Mouse (Mus musculus) adrenal gland, postnatal 10 days (tissue): ENCODE results near the gene Fbxo21. TPM values are rescaled to one million over a fixed set of nuclear protein-coding genes. Genes with fewer than 3 reads are reported as not detected.

Experiments used
- DNase-seq: peaks from one replicate; pipeline ENCODE4 v3.0.0; 2021; ENCODE audit warnings: mixed read lengths
- total RNA-seq, 2 experiments: library from RNA; stranded (reverse); gene quantifications; 2 replicates each; pipeline ENCODE4 v1.2.3; 2021

Fbxo21 gene
- total RNA-seq, 2 experiments from 2014 or later: 114 to 115 TPM

DNA sequence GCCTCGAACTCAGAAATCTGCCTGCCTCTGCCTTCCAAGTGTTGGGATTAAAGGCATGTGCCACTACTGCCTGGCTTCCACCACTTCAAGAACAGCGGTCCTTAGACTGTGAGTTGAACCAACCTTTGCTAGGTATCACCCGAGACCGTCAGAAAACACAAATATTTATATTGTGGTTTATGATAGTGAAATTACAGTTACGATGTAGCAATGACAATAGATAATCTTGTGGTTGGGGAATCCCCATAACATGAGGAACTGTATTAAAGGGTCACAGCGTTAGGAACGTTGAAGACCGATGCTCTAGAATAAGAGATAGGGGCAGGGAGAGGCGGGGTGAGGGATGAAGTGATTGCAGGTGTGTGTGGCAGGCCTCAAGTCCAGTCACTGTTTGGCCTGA lies 68.9 kb downstream of the Fbxo21 start:
- no peak for DNase-seq

DNA sequence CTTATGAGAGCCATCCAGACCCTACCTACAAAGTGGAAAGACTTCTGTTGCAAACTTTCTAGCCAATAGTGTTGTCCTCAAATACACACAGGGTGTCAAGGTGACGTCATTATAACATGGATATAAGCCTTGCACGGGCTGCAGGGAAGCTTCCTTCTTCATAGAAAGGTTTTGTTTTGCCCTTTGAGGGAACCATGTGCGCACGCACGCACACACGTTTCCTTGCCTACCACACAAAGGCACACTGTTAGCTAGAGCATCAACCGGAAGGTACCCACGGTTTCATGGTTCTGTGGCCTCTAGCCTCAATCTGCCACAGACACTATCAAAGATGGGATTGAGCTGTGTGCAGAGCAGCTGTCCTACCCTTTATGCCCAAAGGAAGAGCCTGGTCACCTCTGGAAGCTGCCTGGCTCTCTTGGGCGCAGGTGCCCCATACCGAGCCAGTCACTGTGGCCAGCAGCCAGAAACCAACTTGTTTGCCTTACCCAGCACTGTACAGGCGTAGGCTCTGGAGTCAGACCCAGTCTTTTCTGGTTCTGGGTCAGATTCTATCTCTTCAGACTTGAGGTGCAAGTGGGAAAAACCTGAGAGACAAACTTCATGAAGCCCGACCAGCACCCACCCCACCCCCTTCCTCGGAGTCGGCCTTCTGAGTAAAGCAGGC lies 70.7 kb downstream of the Fbxo21 start:
- no peak for DNase-seq

DNA sequence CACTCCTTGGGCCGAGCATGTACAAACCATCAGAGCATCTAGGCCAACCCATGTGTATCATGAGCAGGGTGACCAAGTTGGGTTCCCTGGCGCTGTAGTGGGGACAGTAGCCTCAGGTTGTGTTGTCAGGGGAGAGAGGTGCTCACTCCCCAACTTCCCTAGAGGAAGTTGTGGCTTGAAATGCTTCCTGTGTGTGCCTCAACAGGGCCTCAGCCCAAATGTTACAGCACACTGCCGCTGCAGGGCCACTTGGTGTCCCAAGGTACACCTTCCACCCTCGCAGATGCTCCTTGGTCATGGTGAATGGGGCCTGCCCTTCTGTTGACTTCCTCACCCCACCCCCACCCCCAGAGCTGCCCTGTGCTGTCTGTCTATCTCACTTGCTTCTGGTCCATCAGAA lies 71.9 kb downstream of the Fbxo21 start:
- no peak for DNase-seq

DNA sequence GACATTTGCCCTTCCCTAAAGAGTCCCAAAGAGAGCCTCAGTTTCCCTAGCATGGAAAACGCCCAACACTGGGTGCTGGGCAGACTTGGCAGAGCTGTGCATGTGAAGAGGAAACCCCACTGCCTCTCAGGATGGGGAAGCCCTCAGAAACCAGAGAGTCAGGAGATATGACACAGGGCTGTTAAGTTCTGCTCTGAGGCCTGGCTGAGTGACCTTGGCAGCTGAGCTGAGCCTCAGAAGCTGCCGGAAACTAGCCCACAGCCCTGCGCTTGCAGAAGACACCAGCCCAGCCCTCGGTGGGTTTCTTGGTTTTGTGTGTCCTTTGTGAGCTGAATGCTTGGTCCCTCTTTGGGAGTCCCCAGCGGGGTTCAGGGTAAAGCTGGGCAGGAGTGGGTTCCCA lies 72.4 kb downstream of the Fbxo21 start:
- no peak for DNase-seq

DNA sequence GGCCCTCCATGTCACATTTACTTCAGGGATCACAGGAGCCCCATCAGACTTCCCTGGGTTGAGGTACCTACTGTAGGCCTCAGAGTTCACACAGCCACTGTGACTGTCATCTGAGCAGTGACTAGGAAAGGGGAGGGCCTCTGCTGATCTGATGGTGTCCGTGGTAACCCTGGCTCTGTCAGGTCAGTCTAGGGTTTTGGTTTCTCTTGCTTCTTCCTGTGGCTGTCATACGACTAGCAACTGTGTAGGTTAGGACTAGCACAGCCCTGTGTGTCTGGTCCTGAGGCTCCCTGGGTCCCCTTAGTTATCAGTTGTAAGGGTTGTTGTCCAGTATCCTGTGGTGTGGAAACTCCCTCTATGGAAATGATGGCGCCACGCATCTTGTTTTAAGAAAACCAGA lies 74.2 kb downstream of the Fbxo21 start:
- DNase-seq: no peak

DNA sequence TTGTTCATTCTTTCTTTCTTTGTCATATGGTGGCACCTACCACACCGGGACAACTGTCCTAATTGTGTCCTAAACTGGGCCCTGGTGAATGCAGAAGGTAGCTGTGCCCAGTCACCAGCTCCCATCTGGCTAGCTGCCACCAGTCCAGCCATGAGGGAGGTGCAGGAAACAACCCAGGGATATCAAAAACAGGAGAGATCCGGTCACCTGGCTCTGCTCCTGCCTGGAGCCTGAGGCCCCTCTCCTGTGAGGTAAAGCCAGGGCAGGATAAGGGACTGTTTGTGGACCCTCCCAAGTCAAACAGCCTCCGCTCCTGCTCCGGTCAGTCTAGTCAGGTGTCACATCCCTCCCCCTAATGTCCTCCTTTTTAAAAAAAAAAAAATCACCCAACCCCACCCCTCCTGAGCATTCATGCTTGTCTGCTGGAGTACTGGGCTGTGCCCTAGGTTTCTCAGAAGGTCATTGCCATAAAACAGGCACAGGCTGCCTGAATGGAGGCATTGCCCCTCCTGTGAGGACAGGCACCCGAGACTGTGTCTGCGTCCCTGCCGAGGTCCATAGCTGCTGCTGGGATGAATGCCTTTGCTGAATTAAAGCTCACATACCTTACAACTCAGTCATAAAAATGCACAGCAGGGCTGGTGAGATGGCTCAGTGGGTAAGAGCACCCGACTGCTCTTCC lies 75.6 kb downstream of the Fbxo21 start:
- DNase-seq: peak; percentile 55

DNA sequence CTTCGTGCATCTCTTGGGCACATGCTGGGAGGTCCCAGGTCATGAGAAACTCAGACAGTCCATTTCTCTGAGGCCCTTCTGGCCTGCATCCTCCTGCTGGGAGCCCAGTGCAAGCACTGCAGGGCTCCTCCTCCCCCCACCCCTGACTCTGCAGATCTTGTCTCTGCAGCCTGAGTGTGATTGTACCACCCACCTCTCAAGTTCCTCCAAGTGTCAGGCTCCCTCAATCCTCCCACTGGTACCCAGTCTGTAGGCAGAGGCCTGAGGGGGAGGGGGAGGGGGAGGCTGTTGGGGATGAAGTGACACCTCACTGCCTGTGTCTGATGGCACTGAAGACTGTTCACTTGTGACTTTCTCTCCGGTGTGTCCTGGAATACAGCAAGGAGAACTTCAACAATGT lies 76.7 kb downstream of the Fbxo21 start:
- no peak for DNase-seq

DNA sequence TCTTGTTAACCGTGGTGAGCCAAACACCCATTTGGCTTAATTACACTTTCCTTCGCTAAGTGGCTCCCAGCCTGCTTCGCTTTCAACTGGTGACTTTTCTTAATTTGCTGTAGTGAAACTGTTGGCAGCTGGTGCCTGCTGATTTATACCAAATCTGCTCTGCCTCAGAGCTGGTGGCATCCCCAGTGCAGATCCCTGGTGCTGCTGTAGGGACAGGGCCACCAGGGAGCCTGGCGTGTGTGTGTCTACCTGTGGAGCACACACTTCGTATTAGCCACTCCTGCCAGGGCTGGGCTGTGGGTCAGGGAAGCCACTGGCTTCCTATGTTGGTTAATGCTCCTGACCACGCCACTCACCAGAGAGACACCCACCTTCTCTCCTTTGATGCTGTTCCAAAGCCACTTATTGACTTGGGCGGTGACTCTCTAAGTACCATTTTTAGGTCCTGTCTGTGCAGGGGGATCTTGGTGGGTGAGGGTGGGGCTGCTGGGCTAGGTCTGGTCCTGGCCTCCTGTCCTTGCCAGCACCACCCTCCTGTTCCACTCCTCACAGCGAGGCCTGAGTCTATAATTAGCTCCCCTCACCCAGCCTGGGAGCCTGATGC lies 81.1 kb downstream of the Fbxo21 start:
- no peak for DNase-seq

DNA sequence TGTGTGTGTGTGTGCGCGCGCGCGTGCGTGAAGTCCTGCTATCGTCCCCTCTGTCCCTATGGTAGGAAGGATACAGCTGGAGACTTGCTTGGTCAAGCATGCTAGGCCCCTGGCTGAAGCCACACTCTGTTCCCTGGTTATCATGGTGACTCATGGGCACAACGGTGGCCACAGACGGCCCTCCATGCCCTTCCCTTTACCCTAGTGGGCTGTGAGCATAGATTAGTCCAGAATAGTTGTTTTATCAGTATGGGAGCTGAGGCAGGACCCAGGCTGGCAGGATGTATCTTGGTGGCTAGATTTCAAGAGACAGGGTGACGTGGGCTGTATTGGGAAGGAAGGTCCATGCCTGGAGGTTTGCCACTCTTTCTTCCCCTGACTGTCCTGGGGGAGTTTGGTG lies 82.3 kb downstream of the Fbxo21 start:
- DNase-seq: no peak

DNA sequence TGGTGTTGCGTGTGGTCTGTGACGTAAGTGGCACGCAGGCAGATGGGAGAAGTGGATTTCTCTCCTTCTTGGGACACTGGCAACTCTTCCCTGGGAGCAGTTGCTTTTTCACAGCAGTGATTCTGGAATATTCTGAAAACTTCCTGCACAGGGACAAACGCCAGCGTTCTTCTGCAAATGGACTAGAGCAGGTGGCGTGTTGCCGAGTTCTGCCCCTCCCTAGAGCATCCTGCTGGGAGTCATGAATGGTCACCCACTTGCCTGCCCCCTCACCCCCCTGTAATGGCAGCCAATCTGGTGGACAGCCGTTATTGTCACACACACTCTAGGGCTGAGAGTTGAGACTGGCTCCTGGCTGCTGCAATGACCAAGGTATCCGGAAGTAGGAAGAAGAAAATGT lies 83.1 kb downstream of the Fbxo21 start:
- DNase-seq: no peak

Other genes starting within 250 kb of the Fbxo21 start
- gene Nos1, start 195.7 kb upstream of the Fbxo21 start, total RNA-seq: 1 to 10 TPM; 1.0 to 4.2 TPM
- gene Tesc, start 51.0 kb downstream of the Fbxo21 start, total RNA-seq: 10 to 100 TPM; 54.4 to 61.5 TPM
- 10 to 100 TPM; 51.8 to 53.4 TPM for gene Fbxw8, start 178.7 kb downstream of the Fbxo21 start, total RNA-seq
- gene Hrk, start 187.9 kb downstream of the Fbxo21 start, total RNA-seq: under 1 TPM; 0.33 to 0.91 TPM